Mouse (Mus musculus) midbrain, embryonic 11.5 days (tissue): ENCODE results near the gene Frmd4b. TPM values are rescaled to one million over a fixed set of nuclear protein-coding genes. Genes with fewer than 3 reads are reported as not detected.

ENCODE experiments used
- ATAC-seq: fragments of 200-750 bp; cut with Nextera tagmentation; 2 replicates; pipeline ENCODE4 v1.8.0; 2017; ENCODE audit warnings: moderate TSS enrichment, moderate library complexity; ENCODE audit not compliant: low FRiP score
- DNase-seq: peaks from one replicate; pipeline ENCODE4 v3.0.0; 2015; ENCODE audit warnings: low spot score; ENCODE audit errors: missing footprints
- H3K27ac ChIP-seq: fragments of 300-500 bp; sonication (generic); 2 replicates; pipeline ENCODE4 v1.5.1; 2014; ENCODE audit warnings: low read depth, low read length
- H3K27me3 ChIP-seq: fragments of 300-500 bp; sonication (generic); 2 replicates; pipeline ENCODE4 v1.6.1; 2014; ENCODE audit warnings: mild to moderate bottlenecking, low read length, moderate library complexity, mixed read lengths; ENCODE audit not compliant: control insufficient read depth, insufficient read depth
- H3K36me3 ChIP-seq: fragments of 300-500 bp; sonication (generic); 2 replicates; pipeline ENCODE4 v1.6.1; 2014; ENCODE audit warnings: mild to moderate bottlenecking, low read length, moderate library complexity, mixed read lengths; ENCODE audit not compliant: control insufficient read depth, insufficient read depth
- H3K4me1 ChIP-seq: fragments of 300-500 bp; sonication (generic); 2 replicates; pipeline ENCODE4 v1.6.1; 2014; ENCODE audit warnings: low read length; ENCODE audit not compliant: control insufficient read depth, insufficient read depth
- H3K4me2 ChIP-seq: fragments of 300-500 bp; sonication (generic); 2 replicates; pipeline ENCODE4 v1.6.1; 2014; ENCODE audit warnings: mild to moderate bottlenecking, moderate library complexity
- H3K4me3 ChIP-seq: fragments of 300-500 bp; sonication (generic); 2 replicates; pipeline ENCODE4 v1.5.1; 2014; ENCODE audit warnings: low read depth, low read length
- H3K9ac ChIP-seq: fragments of 300-500 bp; sonication (generic); 2 replicates; pipeline ENCODE4 v1.6.1; 2014; ENCODE audit warnings: low read length
- H3K9me3 ChIP-seq: fragments of 300-500 bp; sonication (generic); 2 replicates; pipeline ENCODE4 v1.6.1; 2016; ENCODE audit warnings: low read length; ENCODE audit not compliant: control insufficient read depth
- WGBS: fragments of 180-500 bp; shearing (Covaris S2); extraction: QIAGEN DNeasy Blood & Tissue Kit; methylation state at CpG from one replicate; pipeline ENCODE4 v1.1.7; 2014; 5-methylcytosine and 5-hydroxymethylcytosine counted together
- polyA plus RNA-seq: library from polyadenylated mRNA; unstranded; fragments of >200 nt; fragmentation: Nextera tagmentation; extraction: Ambion mirVana; gene quantifications from 2 replicates; pipeline ENCODE4 v1.2.1, GENCODE M21; 2014

Frmd4b gene
- polyA plus RNA-seq, 1 experiment from 2014 or later: 31.9 TPM

DNA sequence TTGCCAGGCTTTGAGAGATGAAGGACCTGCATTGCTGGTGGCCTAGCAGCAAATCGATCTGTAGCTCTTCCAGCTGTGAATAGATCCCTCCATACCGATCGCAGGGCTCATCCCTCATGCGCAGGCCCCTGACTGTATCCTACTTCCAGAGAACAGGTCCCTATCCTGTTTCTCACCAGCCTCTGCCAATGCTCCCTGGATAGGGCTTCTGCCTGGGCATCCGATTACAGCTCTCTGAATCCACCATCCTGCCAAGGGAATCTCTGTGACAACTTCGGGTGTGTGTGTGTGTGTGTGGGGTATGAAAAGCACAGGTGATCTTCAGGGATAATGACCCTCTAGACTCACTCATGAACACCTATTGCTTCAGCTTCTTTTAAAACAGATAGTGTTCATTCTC is 216.9 kb downstream of the Frmd4b start:
- no peak for DNase-seq
- H3K4me2 ChIP-seq: no peak overlapping the region
- H3K4me3 ChIP-seq: no peak overlapping the region
- no peak for ATAC-seq
- no peaks in the 10 kb centered on the region for H3K9me3 ChIP-seq
- no peaks in the 10 kb centered on the region for H3K36me3 ChIP-seq
- peaks cover 20% of the 10 kb centered on the region for H3K4me1 ChIP-seq
- whole genome bisulfite sequencing: 93% methylated on average over 6 of the region's 6 CpGs
- no peaks in the 10 kb centered on the region for H3K27me3 ChIP-seq
- no peak overlapping the region for H3K9ac ChIP-seq
- no peak overlapping the region for H3K27ac ChIP-seq

DNA sequence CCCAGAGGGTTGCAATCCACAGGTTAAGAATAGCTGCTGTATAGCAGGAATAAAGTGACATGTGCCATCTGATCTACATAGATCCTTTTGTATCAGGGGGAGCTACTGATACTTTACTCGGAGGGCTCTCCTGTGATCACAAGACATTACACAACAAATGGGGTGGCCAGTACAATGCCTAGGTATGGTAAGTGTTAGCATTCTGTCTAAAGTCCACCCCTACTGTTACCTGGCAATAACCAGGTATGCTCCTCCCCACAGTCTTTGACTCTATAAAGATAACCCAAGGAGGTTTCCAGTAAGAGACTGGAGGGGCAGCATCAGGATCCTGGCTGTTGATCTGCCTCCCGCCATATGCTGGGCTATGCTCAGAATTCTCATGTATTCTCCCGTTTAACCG is 219.4 kb downstream of the Frmd4b start:
- DNase-seq (no peak), ATAC-seq (no peak)
- H3K9me3 ChIP-seq: no peaks in the 10 kb centered on the region
- H3K27ac ChIP-seq: no peak overlapping the region
- H3K4me3 ChIP-seq: no peak overlapping the region
- no peaks in the 10 kb centered on the region for H3K36me3 ChIP-seq
- peaks cover 31% of the 10 kb centered on the region for H3K4me1 ChIP-seq
- H3K4me2 ChIP-seq: no peak overlapping the region
- 96% methylated on average over 4 of the region's 4 CpGs for WGBS
- H3K9ac ChIP-seq: no peak overlapping the region
- H3K27me3 ChIP-seq: no peaks in the 10 kb centered on the region

DNA sequence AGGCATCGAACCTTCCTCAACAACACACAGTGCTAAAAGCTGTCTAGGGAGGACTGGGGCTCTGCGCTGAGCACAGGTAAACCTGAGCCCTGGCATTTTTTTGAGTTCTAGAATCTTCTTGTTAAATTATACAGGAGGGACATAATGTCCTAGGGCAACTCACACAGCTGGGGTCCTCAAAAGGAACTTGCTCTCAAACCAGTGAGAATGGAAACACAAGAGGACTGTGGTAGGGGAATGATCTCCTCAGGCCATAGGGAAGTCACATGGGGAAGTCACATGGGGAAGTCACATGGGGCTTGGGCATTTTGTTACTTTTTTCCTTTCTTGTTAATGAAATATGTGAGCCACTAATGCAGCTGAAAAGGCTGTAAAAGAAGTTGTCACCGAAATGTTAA is 220.4 kb downstream of the Frmd4b start:
- peaks cover 31% of the 10 kb centered on the region for H3K4me1 ChIP-seq
- DNase-seq (peak; percentile 87), ATAC-seq (peak; percentile 13; the same call in 1 of the 2 replicates)
- 62% methylated on average over 3 of the region's 3 CpGs for WGBS
- no peak overlapping the region for H3K9ac ChIP-seq
- H3K36me3 ChIP-seq: no peaks in the 10 kb centered on the region
- no peaks in the 10 kb centered on the region for H3K9me3 ChIP-seq
- H3K27ac ChIP-seq: no peak overlapping the region
- no peak overlapping the region for H3K4me2 ChIP-seq
- no peak overlapping the region for H3K4me3 ChIP-seq
- H3K27me3 ChIP-seq: no peaks in the 10 kb centered on the region

DNA sequence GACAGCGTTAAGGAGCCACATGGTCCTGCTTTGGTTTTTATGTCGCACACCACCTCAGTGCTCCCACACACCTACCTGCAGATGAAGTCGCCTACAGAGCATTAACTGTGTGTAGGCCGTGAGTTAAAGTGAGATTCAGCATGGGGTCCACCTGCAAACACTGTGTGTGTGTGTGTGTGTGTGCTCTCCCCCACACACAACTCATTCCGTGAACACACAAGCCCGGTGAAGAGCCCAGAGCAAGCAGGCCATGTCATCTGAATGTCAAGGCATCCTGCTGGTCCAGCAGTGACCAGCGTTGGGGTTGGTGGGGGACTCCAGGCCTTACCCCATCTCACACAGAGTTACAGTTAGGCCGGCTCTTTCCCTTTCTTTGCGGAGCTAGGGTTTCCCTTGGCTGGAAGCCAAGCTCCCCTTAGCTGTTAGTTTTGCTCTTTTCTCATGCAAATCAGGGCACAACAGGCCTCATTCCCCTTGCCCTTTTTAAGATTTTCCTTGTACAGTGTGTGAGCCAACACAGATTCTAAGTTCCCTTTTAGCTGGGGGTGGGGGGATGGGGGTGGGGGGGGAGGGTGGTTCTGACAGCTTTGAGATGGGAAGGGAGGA is 220.9 kb downstream of the Frmd4b start:
- no peaks in the 10 kb centered on the region for H3K27me3 ChIP-seq
- peak overlapping the region; percentile 35; the same call in 1 of the 2 replicates for H3K4me2 ChIP-seq
- H3K9ac ChIP-seq: 0 out of 2 replicates have a peak overlapping the region, but pooled peaks have one; percentile 30
- peak overlapping the region; percentile 26; the same call in 1 of the 2 replicates for H3K27ac ChIP-seq
- peaks cover 31% of the 10 kb centered on the region for H3K4me1 ChIP-seq
- no peak overlapping the region for H3K4me3 ChIP-seq
- DNase-seq (no peak), ATAC-seq (peak; percentile 71)
- 12% methylated on average over 9 of the region's 9 CpGs for WGBS
- no peaks in the 10 kb centered on the region for H3K36me3 ChIP-seq
- H3K9me3 ChIP-seq: no peaks in the 10 kb centered on the region

DNA sequence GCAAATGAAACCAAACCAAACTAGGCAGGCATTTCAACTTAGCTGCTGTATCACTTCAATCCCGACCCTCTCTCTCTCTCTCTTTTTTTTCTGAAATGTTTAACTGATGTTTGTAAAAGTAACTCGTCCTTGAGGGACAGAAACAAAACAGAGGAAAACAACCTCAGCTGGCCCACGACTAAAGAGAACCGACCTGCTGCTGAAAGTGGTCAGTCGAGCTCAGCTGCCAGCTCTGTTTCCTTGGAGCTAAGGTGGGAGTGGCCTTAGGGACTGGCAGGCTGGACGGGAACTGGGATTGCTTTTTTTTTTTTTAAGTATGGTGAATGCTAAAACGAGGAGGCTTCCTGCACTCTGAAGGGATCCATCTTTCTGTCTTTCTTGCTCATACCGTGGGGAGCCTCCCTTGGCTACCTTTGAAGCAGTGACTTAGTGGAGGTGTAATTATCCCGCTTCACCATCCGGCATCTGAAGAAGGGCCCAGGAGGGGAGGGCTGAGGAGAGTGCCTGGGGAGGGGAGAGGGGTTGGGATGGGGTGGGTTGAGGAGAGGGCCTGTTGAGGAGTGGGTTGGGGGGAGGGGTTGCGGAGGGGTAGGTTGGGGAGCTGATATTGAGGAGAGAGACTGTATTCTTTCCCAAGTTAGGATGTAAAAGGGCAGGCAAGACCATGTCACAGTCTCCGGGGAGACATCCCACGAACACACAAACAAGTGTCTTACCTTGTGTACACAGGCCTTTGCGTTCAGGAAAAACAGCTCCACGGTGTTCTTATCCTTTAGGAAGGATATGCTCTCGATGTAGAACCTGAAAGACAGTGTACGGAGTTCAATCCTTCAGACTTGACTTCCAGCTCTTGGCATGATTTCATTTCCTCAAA is 221.6 kb downstream of the Frmd4b start:
- peak overlapping the region; percentile 35 for H3K4me2 ChIP-seq
- H3K4me1 ChIP-seq: peaks cover 31% of the 10 kb centered on the region
- ATAC-seq (peak; percentile 64), DNase-seq (peak; percentile 92)
- WGBS: 13% methylated on average over 17 of the region's 17 CpGs
- H3K27ac ChIP-seq: peak overlapping the region; percentile 26
- H3K9me3 ChIP-seq: no peaks in the 10 kb centered on the region
- no peak overlapping the region for H3K4me3 ChIP-seq
- peak overlapping the region; percentile 30; the same call in 1 of the 2 replicates for H3K9ac ChIP-seq
- no peaks in the 10 kb centered on the region for H3K36me3 ChIP-seq
- no peaks in the 10 kb centered on the region for H3K27me3 ChIP-seq

DNA sequence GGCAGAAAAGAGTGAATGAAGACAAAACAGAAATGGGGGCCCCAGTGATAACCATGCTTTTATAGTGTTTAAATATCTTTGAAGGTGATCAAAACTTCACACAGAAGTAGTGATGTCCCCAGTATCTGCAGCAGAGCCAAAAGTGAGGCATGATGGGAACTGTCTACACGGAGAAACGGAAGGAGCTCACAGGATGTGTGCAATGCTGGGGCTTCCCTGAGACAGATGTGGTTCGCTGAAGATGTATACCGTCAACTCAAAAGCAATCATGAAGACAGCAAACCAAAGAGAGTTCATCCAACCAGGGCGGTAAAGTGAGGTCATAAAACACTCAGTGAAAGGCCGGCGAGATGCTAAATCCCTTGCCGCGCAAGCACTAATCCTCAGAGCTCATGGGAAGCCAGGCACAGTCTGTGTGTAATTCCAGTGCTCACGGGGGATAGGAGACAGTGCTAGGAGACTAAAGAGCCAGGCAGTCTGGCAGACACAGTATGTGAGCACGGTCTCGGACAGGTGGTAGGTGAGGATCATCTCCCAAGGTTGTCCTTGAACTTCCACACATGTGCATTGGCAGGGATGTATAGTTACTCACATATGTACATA is 222.8 kb downstream of the Frmd4b start:
- no peaks in the 10 kb centered on the region for H3K27me3 ChIP-seq
- H3K4me1 ChIP-seq: peaks cover 31% of the 10 kb centered on the region
- no peak overlapping the region for H3K9ac ChIP-seq
- no peaks in the 10 kb centered on the region for H3K9me3 ChIP-seq
- H3K4me2 ChIP-seq: no peak overlapping the region
- H3K36me3 ChIP-seq: no peaks in the 10 kb centered on the region
- peak; percentile 88 for DNase-seq
- peak overlapping the region; percentile 26; the same call in 1 of the 2 replicates for H3K27ac ChIP-seq
- WGBS: 21% methylated on average over 12 of the region's 12 CpGs
- H3K4me3 ChIP-seq: no peak overlapping the region
- peak; percentile 59 for ATAC-seq

DNA sequence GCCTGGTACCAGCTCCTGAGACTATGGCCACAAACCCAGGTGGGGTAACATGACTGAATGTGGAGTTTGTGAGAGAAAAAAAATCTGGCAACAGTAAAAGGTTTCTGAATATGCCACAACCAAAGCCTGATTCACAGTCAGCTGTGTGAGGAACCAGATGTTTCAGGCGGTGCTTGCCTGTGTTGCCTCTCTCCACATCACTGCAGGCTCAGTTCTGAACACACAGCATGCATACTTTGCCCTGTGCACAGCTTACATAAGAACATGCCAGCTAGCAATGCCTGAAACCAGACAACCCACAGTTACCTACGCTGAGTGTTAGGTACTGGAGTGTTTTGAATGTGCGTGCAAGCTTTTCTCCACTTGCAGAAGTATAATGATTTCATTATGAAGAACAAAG is 224.4 kb downstream of the Frmd4b start:
- Histone ChIP-seq H3K9ac (no peak overlapping the region), H3K9me3 (no peaks in the 10 kb centered on the region), H3K4me2 (no peak overlapping the region), H3K27ac (no peak overlapping the region), H3K36me3 (no peaks in the 10 kb centered on the region), H3K4me3 (no peak overlapping the region), H3K4me1 (peaks cover 31% of the 10 kb centered on the region), H3K27me3 (no peaks in the 10 kb centered on the region)
- 87% methylated on average over 3 of the region's 3 CpGs for WGBS
- ATAC-seq (no peak), DNase-seq (no peak)

DNA sequence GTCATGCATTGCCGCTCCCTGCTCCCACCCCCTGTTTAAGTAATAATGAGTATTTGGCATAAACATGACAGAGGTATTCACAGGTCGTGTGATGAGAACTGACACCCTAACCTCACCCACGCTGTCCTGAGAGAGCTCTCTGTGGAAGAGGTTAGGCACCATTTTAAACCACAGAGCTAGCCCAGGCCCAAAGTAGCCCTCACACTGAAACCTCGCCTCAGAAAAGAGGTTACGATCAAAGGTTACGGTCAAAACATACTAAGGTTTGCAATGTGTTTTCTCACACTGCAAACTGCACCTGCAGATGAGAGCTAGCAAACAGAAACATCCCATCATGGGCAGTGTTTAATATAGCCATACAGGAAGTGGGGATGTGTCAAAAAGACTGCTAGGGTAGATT is 230.0 kb downstream of the Frmd4b start:
- DNase-seq (peak; percentile 54), ATAC-seq (no peak)
- 83% methylated on average over 6 of the region's 6 CpGs for WGBS

DNA sequence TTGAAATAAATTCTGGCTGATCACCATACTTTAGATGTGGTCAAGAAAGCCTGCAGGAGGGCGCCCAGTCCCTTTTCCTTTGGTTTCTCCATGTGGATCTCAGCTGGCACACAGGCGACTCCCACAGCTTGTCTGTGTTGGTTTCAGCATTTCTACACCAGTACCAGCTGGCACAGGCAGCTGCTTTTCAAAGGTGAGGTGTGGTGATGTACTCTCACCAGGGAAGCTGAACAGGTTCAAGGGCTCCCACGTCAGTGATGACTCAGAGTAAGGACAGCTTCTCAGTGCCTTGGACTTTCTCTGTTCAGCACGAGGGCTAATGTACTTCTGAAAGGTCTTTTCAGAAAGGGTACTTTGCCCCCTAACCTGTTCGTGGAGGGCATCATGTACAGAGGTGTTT is 232.4 kb downstream of the Frmd4b start:
- H3K9me3 ChIP-seq: no peaks in the 10 kb centered on the region
- no peaks in the 10 kb centered on the region for H3K4me1 ChIP-seq
- H3K36me3 ChIP-seq: no peaks in the 10 kb centered on the region
- no peak for ATAC-seq
- DNase-seq: peak; percentile 64
- WGBS: 82% methylated on average over 5 of the region's 5 CpGs
- H3K4me3 ChIP-seq: no peak overlapping the region
- H3K4me2 ChIP-seq: no peak overlapping the region
- H3K27me3 ChIP-seq: no peaks in the 10 kb centered on the region
- H3K27ac ChIP-seq: no peak overlapping the region
- no peak overlapping the region for H3K9ac ChIP-seq

More for the DNA sequence above, 230.0 kb downstream of the Frmd4b start:
- no peaks in the 10 kb centered on the region for H3K27me3 ChIP-seq
- H3K9me3 ChIP-seq: no peaks in the 10 kb centered on the region
- no peak overlapping the region for H3K4me2 ChIP-seq
- H3K36me3 ChIP-seq: no peaks in the 10 kb centered on the region
- no peak overlapping the region for H3K27ac ChIP-seq
- H3K9ac ChIP-seq: no peak overlapping the region
- no peaks in the 10 kb centered on the region for H3K4me1 ChIP-seq
- no peak overlapping the region for H3K4me3 ChIP-seq
